Mouse (Mus musculus) splenic B cell, adult 2 months (primary cell): ENCODE measurements around the gene Spon2.

Experiments
- DNase-seq: peaks from one replicate; pipeline ENCODE4 v3.0.0-alpha.2; 2011; ENCODE audit warnings: low read depth, low spot score
- H3K27me3 ChIP-seq: 2 replicates; pipeline ENCODE4 v1.6.1; 2012; ENCODE audit warnings: mild to moderate bottlenecking, low read length, moderate library complexity, mixed read lengths; ENCODE audit not compliant: control insufficient read depth, poor library complexity, insufficient read depth, severe bottlenecking
- H3K36me3 ChIP-seq: 2 replicates; pipeline ENCODE4 v1.6.1; 2012; ENCODE audit warnings: mild to moderate bottlenecking, low read length, moderate library complexity, mixed read lengths; ENCODE audit not compliant: control insufficient read depth, poor library complexity, insufficient read depth, severe bottlenecking

Spon2 gene

DNA sequence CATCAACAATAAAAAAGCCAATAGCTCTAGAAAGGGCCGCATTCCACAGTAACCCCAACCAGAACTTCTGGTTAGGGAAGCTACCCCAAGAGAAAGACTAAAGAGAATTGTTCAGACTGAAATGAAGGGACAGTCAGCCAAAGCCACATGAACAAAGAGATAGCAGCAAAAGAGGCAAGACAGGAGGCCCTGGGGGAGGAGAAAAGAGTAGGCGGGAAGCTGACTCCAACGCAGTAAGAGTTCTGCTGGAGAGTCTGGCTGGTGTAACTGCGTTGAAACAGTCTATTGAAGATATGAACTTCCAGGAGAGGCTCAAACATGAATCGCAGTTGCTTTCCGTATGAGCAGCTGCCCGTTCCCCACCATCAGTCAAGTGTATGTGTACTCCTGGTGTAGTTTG is 6.2 kb upstream of the Spon2 start:
- DNase-seq, result no peak
- Histone ChIP-seq H3K36me3 (no peaks in the 10 kb centered on the region), H3K27me3 (no peaks in the 10 kb centered on the region; the same call in 1 of the 2 replicates)

DNA sequence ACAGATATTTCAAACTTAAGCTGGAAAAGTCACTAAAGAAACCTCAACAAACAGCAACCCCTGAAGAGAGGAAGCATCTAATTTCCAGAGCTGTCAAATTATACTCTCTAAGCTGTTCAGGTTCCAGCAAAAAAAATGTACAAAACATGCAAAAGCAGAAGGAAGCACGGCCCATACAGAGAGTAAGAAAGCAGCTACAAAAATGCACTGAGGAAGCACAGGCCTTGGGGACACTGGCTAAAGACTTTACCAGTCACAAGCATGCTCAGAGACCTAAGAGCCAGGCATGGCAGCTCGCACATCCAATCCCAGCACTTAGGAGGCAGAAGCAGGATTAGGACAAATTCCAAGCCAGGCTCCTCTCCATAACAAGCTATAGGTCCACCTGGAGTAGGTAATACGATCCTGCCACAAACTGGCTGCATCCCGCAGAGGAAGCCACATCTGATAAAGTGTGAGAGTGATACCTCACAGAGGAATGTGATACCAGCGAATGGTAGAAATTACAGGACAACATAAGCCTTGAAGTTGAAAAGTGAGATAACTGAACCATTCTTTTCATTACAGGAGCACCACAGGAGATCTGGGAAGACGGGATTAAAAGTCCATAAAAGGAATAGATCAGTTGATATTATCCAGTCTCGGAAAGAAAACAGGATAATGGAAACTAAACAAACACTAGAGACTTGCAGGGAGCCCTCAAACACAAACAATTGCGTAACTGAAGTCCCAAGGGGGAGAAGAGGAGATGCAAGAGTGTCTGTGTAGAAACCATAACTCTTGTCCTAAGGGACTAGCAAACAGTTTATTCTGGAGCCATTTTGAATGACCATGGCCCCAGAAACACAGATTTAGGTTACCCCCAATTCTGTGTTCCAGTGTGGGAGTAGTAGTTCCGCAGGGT is 4.8 kb upstream of the Spon2 start:
- no peak for DNase-seq
- H3K36me3 ChIP-seq, result no peaks in the 10 kb centered on the region
- no peaks in the 10 kb centered on the region; the same call in 1 of the 2 replicates for H3K27me3 ChIP-seq

GRCm38 (mm10) chr5:33222389-33222788 is 4.1 kb upstream of the Spon2 start:
- no peaks in the 10 kb centered on the region; the same call in 1 of the 2 replicates for H3K27me3 ChIP-seq
- no peaks in the 10 kb centered on the region for H3K36me3 ChIP-seq
- DNase-seq, result no peak

DNA sequence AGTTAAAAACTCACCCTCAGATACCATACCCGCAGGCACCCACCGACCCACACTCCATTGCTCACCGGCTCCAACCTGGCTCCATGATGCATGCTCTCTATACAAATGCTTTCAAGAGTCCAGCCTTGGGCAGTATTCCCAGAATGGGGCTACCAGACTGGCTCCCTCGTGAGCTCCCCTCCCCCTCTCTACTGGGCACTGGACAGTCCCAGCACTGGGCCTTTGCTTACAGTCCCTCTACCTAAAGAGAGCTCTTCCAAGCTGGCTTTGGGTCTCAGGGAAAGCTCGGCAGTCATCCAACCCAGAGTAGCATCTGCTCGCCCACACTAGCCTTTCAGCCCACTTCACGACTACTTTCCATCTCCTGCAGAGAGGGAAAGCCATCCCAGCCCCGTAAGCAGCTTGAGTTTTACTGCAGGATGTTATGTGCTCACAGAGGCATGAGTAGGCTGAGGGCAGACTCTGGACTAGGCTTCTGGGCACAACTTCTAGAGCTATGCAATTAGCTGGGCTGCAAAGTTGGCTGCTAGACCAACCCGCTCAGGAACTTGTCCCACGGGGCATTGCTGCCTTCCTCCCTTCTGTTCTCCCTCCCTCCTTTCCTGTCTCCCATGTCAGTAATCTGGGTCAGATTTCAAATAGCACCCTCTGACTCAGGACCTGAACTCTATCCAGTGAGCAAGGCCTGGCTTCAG is 2.2 kb upstream of the Spon2 start:
- DNase-seq, result no peak
- Histone ChIP-seq H3K27me3 (no peaks in the 10 kb centered on the region; the same call in 1 of the 2 replicates), H3K36me3 (no peaks in the 10 kb centered on the region)

DNA sequence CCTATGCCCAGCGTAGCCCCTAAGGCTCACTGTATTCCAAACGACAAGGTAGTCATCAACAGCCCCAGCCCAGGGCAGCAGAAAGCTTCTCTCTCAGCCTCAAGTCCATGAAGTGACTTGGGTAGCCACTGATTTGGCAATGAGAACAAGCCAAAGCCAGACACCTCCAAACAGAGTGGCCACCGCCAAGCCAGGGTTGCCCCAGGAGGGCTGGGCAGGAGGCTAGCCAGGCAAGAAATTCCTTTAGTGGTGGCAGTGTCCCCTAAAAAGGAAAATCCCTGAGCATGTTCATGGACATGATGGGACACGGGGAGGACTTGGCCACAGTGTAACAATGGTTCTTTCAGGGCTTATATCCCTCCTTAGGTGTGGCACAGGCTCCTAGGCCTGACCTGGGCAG is 1.6 kb upstream of the Spon2 start:
- no peak for DNase-seq
- Histone ChIP-seq H3K27me3 (no peaks in the 10 kb centered on the region; the same call in 1 of the 2 replicates), H3K36me3 (no peaks in the 10 kb centered on the region)

GRCm38 (mm10) chr5:33218746-33219449 is 643 bp upstream of the Spon2 start:
- DNase-seq, result no peak
- Histone ChIP-seq H3K36me3 (no peaks in the 10 kb centered on the region), H3K27me3 (no peaks in the 10 kb centered on the region; the same call in 1 of the 2 replicates)

- no peak for DNase-seq
- H3K27me3 ChIP-seq, result no peaks in the 10 kb centered on the region; the same call in 1 of the 2 replicates
- H3K36me3 ChIP-seq, result no peaks in the 10 kb centered on the region
These were observed 592 bp downstream of the Spon2 start for GRCm38 (mm10) chr5:33217663-33218062.

- DNase-seq, result no peak
- Histone ChIP-seq H3K36me3 (no peaks in the 10 kb centered on the region), H3K27me3 (no peaks in the 10 kb centered on the region)
These were observed 3.5 kb downstream of the Spon2 start for GRCm38 (mm10) chr5:33214723-33215122.

DNA sequence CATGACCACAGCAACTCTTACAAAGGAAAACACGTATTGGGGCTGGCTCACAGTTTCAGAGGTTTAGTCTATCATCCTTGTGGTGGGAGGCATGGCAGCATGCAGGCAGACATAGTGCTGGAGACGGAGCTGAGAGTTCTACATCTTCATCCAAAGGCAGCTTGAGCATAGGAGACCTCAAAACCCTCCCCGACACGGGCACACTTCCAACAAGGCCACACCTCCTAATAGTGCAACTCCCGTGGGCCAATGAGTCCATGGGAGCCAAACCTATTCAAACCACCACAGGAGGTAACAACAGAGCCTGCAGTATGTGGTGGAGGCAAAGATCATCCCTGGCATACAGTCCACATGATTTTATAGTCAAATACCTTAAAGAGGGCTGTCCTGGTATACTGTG is 7.0 kb downstream of the Spon2 start:
- no peak for DNase-seq
- Histone ChIP-seq H3K36me3 (no peaks in the 10 kb centered on the region), H3K27me3 (no peaks in the 10 kb centered on the region)

DNA sequence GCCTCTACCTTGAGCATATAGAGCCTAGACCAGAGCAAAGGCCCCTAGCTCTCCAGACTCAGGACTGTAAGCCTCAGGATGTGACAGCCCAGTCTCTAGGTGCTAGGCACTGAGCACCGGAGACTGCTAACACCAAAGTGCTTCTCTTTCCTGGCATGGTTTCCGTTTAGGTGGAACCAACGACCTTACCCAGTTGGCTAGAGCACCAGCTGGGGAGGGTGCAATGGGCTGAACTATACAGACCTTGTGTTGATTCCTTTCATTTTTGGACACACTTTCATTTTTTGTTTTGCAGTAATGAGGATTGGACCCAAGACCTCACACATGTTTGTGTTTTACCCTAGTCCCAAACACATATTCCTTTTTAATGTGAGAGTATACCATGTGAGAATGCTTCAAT is 7.7 kb downstream of the Spon2 start:
- no peak for DNase-seq
- Histone ChIP-seq H3K27me3 (no peaks in the 10 kb centered on the region), H3K36me3 (no peaks in the 10 kb centered on the region)

DNA sequence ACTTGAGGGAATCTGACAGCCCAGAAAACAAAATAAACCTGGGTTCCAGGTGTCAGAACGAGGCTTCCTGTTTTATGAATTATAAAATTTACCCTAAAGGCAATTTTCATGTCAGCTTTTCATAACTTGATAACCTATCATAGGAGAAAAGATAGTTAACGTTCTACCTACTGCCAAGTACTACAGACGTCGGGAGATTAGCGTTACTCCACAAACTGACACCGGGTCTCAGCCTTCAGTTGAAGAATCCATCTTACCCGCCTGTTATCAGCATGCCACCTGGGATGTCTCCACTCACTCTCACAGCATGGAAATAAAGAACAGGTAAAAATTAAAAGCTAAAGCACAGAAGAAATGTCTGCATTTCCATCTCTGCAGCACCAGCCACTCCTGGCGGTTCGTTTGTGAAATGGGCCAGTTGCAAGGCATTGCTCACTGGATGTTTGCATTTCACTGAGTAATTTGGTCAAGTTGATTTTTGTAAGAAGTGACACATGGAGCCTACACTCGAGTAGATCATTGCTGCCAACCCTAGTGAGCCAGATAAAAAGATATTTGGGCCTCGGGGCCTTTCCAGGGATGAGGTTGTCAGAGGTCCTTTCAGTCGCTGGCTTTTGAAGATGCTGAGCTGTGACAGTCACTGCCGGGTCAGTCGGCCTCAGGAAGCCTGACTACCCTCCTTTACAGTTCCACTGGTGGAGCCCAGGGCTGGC is 9.6 kb downstream of the Spon2 start:
- DNase-seq, result no peak
- Histone ChIP-seq H3K36me3 (no peaks in the 10 kb centered on the region), H3K27me3 (no peaks in the 10 kb centered on the region)

GRCm38 (mm10) chr5:33207136-33207535 is 11.1 kb downstream of the Spon2 start:
- Histone ChIP-seq H3K27me3 (no peaks in the 10 kb centered on the region), H3K36me3 (no peaks in the 10 kb centered on the region)
- no peak for DNase-seq

GRCm38 (mm10) chr5:33206328-33206727 is 11.9 kb downstream of the Spon2 start:
- H3K36me3 ChIP-seq, result no peaks in the 10 kb centered on the region
- DNase-seq, result no peak
- no peaks in the 10 kb centered on the region for H3K27me3 ChIP-seq

DNA sequence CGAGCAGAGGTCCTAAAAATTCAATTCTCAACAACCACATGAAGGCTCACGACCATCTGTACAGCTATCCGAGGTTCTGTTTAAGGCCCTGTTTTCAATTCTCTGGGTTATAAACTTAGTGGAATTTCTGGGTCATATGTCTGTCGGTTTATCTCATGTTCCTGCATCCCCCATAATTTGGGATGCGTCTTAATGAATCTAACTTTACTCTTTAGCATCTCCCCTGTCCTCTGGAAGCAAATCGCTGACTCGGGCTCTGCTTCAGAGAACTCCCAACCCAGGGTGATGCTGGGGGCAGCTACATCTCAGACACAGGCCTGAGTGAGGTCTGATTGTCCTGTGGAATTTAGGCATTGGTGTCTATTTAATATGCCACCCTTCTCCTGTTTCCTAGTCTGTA is 14.0 kb downstream of the Spon2 start:
- Histone ChIP-seq H3K27me3 (no peaks in the 10 kb centered on the region), H3K36me3 (no peaks in the 10 kb centered on the region)
- DNase-seq, result no peak
